Mouse (Mus musculus): ENCODE measurements around the gene Fxn. TPM values are rescaled to one million over a fixed set of nuclear protein-coding genes. Genes with fewer than 3 reads are reported as not detected.
A peak's percentile ranks its signal among the peaks of the same experiment; 100 is the strongest.
"Not testable (repeated sequence)": the region's sequence is repeated elsewhere in the genome, so short reads cannot be mapped to it uniquely, and the experiment has no call there.

Fxn gene
- total RNA-seq, 2 experiments from 2014 or later: 19.6 to 20.2 TPM

GRCm38 (mm10) chr19:24241799-24242546 lies 38.4 kb downstream of the Fxn start:
- no peak for DNase-seq

- no peak for DNase-seq
These were observed 39.1 kb downstream of the Fxn start for GRCm38 (mm10) chr19:24241271-24241670.

GRCm38 (mm10) chr19:24238011-24238410 lies 42.4 kb downstream of the Fxn start:
- DNase-seq: no peak

DNA sequence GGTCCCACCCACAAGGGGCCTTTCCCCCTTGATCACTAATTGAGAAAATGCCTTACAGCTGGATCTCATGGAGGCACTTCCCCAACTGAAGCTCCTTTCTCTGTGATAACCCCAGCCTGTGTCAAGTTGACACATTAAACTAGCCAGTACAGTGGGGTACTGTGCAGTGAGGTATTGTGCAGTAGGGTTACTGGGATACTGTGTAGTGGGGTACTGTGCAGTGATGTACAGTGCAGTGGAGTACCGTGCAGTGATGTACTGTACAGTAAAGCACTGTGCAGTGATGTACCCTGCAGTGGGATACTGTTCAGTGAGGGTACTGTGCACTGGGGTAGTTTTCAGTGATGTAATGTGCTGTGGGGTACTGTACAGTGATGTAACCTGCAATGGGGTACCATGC lies 48.0 kb downstream of the Fxn start:
- DNase-seq: not testable (repeated sequence)

DNA sequence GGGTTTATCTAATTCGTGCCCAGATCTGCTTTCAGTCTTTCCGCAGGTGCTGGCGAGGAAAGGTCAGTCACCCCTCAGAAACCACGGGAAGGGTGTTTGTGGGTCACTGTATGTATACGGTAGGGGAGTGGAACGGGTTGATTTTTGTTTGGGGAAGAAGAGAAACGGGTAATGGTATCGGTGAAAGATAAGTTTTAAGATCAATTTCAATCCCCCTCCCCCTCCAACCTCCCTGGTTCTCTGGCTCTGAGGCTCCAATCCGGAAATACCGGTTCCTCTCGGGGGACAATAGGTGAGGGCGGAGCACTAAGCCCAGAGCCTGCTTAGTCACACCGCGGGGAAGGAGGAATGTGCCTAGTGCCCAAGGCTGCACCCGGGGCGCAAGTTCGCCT lies 55.1 kb downstream of the Fxn start:
- DNase-seq: peak; percentile 27

GRCm38 (mm10) chr19:24224500-24225304 lies 55.7 kb downstream of the Fxn start, which contains the start of gene Tjp2:
TSS of gene Tjp2 (minus strand) at chr19:24225030.
- peak; percentile 58 for DNase-seq

- DNase-seq: no peak
These were observed 56.6 kb downstream of the Fxn start for GRCm38 (mm10) chr19:24223851-24224251.

GRCm38 (mm10) chr19:24221455-24221854 lies 59.0 kb downstream of the Fxn start:
- no peak for DNase-seq

DNA sequence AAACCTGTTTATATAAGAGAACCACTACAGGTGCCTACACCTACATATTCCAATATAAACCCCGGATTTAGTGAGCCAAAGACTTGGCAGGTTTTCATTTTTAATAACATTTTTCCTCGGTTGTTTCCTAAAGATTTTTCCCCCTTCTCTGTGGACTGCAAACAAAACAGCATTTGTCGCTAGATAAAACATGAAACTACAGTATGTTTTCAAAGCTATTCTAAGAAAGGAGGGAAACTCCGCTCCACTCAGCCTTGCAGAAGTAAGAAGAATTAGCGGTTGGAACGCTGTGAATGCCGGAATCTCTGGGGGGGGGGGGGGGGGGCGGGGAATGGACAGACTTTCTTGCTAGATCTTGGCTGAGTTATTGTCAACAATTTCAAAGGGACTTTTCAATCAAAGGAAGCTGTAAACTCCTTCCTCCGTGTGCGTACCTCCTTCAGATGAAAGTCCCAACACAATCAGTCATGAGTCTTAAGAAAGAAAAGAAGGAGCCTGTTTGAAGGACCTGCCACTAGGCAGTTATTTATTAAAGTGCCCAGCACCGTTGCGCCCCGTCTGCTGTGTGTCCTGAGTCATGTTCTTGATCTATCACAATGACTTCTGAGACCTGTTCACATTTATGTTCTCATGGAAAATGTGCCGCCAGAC lies 59.5 kb downstream of the Fxn start:
- DNase-seq: no peak

GRCm38 (mm10) chr19:24219011-24219410 lies 61.4 kb downstream of the Fxn start:
- DNase-seq: no peak

- no peak for DNase-seq
These were observed 62.1 kb downstream of the Fxn start for GRCm38 (mm10) chr19:24218291-24218690.

DNA sequence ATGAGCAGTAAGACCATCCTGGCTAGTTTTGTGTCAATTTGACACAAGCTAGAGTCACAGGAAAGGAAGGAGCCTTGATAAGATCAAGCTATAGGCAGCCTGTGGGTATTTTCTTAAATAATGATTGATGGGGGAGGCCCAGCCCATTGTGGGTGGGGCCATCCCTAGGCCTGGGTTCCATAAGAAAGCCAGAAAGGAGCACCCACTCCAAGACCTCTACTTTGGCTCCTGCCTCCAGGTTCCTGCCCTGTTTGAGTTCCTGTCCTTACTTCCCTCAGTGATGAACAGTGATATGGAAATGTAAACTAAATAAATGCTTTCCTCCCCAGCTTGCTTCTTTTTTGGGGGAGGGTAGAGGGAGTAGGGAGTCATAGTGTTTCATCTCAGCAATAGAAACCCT lies 62.6 kb downstream of the Fxn start:
- DNase-seq: no peak

DNA sequence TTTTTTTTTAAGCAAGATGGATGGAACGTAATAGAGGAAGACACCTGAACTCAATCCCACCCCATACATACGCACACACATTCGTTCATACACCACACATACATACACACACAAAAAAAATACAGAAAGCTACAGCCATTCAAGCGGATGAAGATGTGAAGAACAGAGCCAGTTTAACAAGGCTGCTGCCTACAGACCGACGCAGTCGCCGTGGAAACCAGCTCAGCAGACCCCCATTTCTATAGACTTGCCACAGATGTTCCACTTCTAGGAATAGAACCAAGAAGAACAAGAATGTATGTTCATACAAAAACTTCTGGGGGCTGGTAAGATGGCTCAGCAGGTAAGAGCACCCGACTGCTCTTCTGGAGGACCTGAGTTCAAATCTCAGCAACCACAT lies 63.6 kb downstream of the Fxn start:
- DNase-seq: no peak

DNA sequence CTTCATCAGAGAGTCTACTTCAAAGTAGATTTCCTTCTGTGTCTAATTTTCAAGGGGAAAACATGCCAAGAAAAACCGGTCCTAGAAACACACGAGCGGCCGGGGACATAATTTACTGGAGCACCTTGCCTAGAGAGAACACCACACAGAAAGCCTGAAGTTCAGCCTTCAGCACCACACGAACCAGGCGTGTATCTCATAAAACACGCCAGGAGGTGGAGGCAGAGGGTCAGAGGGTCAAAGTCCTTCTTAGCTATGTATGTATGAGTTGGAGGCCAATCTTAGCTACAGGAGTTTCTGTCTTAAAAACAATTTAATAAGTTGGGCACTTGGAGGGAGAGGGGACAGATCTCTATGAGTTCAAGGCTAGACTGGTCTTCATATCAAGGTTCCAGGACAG lies 65.5 kb downstream of the Fxn start:
- no peak for DNase-seq

- no peak for DNase-seq
These were observed 67.1 kb downstream of the Fxn start for GRCm38 (mm10) chr19:24213299-24213698.

- DNase-seq: no peak
These were observed 67.7 kb downstream of the Fxn start for GRCm38 (mm10) chr19:24212552-24213249.

Other genes starting within 250 kb of the Fxn start
- gene Fam189a2, start 249.6 kb downstream of the Fxn start, total RNA-seq (2021): 10 to 100 TPM; 22.5 to 31.0 TPM
- gene Tjp2, start 55.6 kb downstream of the Fxn start, total RNA-seq (2021): 1 to 10 TPM; 4.4 to 4.8 TPM
- 10 to 100 TPM; 12.2 to 17.5 TPM for gene Fam122a, start 196.8 kb upstream of the Fxn start, total RNA-seq (2021)